Mouse (Mus musculus): ENCODE data around the gene Hist1h4h. TPM values are rescaled to one million over a fixed set of nuclear protein-coding genes. Genes with fewer than 3 reads are reported as not detected.

Gene Hist1h4h
- total RNA-seq, 2 experiments from 2014 or later = 1,227 to 1,327 TPM

DNA sequence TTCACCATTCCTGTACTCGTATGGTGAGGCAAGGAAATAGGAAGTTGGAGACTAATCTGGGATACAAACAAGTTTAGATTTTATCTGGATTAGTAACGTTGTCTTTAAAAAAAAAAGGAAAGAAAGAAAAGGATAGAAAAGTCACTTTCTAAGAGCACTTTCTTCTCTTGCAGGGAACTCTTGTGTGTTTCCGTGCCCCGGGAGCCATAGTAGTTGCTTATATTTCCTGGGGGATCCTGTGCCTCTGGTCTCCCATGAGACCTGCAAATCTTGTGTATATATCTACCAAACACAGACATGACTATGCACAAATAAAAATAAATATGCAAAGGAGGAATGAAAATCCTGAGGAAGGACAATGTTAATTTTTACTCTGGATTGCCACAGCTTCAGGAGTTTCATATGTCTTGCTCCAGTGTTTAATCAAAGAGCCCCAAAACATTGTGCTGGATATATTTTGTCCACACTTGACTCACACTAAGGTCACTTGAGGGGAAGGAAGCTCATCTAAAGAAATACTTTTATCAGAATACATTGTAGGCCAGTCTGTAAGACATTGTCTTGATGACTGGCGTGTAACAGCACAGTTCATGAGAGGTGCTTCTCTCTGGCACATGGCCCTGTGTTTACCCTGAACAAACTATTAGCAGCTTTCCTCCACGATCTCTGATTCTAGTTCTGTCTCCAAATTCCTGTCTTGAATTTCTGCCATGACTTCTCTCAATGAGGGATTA, 46.2 kb downstream of the Hist1h4h start:
- no peak for DNase-seq

DNA sequence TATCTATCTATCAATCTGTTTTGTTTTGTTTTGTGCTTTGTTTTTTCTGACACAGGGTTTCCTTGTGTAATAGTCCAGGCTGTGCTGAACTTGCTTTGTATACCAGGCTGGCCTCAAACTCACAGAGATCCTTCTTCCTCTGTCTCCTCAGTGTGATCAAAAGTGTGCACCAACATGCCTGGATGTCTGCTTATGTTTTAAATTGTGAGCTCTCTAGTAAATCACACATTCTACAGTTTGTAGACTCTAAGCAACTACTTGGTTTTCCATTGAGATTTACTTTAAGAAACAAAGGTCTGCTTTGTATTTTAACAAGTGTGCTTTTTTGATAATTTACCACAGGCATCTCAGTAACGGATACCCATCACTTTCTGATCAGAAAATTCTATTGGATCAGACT, 47.0 kb downstream of the Hist1h4h start:
- no peak for DNase-seq

Small RNAs within 50 kb of the gene (microRNA-seq; reads per million reads assigned to microRNA genes)
- gene Gm44297 = 0 reads per million in 2 experiments
- gene Gm44359 = 0 reads per million in 2 experiments
- gene Gm44394 = 0 reads per million in 2 experiments
- gene n-TStga1 = 0.20 to 2.8 reads per million in 2 experiments

Other genes with a start within 250 kb of the Hist1h4h start
- 10 to 100 TPM; 17.6 to 23.5 TPM for gene Zfp322a, start 161.8 kb upstream of the Hist1h4h start, total RNA-seq (2021)
- 1 to 10 TPM; 5.0 to 5.6 TPM for gene Abt1, start 107.2 kb upstream of the Hist1h4h start, total RNA-seq (2021)
- gene Btn1a1, start 65.1 kb upstream of the Hist1h4h start, total RNA-seq (2021) = under 1 TPM; 0.11 to 0.24 TPM
- not detected for gene Btn2a2, start 42.2 kb upstream of the Hist1h4h start, total RNA-seq (2021)
- 100 to 1,000 TPM; 480 to 499 TPM for gene Hist1h2af, start 2.9 kb downstream of the Hist1h4h start, total RNA-seq (2021)
- 100 to 1,000 TPM; 165 to 172 TPM for gene Hist1h3g, start 4.4 kb downstream of the Hist1h4h start, total RNA-seq (2021)
- gene Hist1h2bh, start 12.3 kb downstream of the Hist1h4h start, total RNA-seq (2021) = 10 to 100 TPM; 23.5 to 23.8 TPM
- gene Hist1h3f, start 13.0 kb downstream of the Hist1h4h start, total RNA-seq (2021) = 100 to 1,000 TPM; 121 to 128 TPM
- gene Hist1h4f, start 20.6 kb downstream of the Hist1h4h start, total RNA-seq (2021) = 100 to 1,000 TPM; 802 to 855 TPM
- 10 to 100 TPM; 40.0 to 43.0 TPM for gene Hist1h1d, start 22.2 kb downstream of the Hist1h4h start, total RNA-seq (2021)
- gene Hist1h3e, start 31.3 kb downstream of the Hist1h4h start, total RNA-seq (2021) = 100 to 1,000 TPM; 299 to 323 TPM
- gene Hist1h2ae, start 40.2 kb downstream of the Hist1h4h start, total RNA-seq (2021) = 10 to 100 TPM; 77.0 to 85.3 TPM
- 100 to 1,000 TPM; 624 to 645 TPM for gene Hist1h2bg, start 40.3 kb downstream of the Hist1h4h start, total RNA-seq (2021)
- 100 to 1,000 TPM; 278 to 296 TPM for gene Hist1h2bf, start 43.1 kb downstream of the Hist1h4h start, total RNA-seq (2021)
- 10 to 100 TPM; 62.5 to 79.1 TPM for gene Hist1h2ad, start 43.3 kb downstream of the Hist1h4h start, total RNA-seq (2021)
- gene Hist1h3d, start 44.7 kb downstream of the Hist1h4h start, total RNA-seq (2021) = 10 to 100 TPM; 52.4 to 58.7 TPM
- 100 to 1,000 TPM; 322 to 324 TPM for gene Hist1h4d, start 50.5 kb downstream of the Hist1h4h start, total RNA-seq (2021)
- gene Hist1h2be, start 90.1 kb downstream of the Hist1h4h start, total RNA-seq (2021) = 10 to 100 TPM; 38.8 to 42.2 TPM
- 100 to 1,000 TPM; 269 to 306 TPM for gene Hist1h1e, start 91.5 kb downstream of the Hist1h4h start, total RNA-seq (2021)
- gene Hist1h2ac, start 152.9 kb downstream of the Hist1h4h start, total RNA-seq (2021) = 10 to 100 TPM; 11.4 to 11.7 TPM
- 10 to 100 TPM; 44.8 to 56.0 TPM for gene Hist1h2bc, start 153.1 kb downstream of the Hist1h4h start, total RNA-seq (2021)
- 1 to 10 TPM; 1.6 to 1.8 TPM for gene Hist1h1t, start 164.8 kb downstream of the Hist1h4h start, total RNA-seq (2021)
- gene Hist1h4c, start 167.4 kb downstream of the Hist1h4h start, total RNA-seq (2021) = 100 to 1,000 TPM; 167 to 175 TPM
- 10 to 100 TPM; 19.7 to 21.0 TPM for gene Hfe, start 179.8 kb downstream of the Hist1h4h start, total RNA-seq (2021)
- gene Hist1h1c, start 207.8 kb downstream of the Hist1h4h start, total RNA-seq (2021) = 100 to 1,000 TPM; 472 to 511 TPM
- gene Hist1h3c, start 214.6 kb downstream of the Hist1h4h start, total RNA-seq (2021) = 100 to 1,000 TPM; 252 to 264 TPM
- 100 to 1,000 TPM; 281 to 294 TPM for gene Hist1h2bb, start 215.7 kb downstream of the Hist1h4h start, total RNA-seq (2021)
- 100 to 1,000 TPM; 424 to 425 TPM for gene Hist1h2ab, start 220.1 kb downstream of the Hist1h4h start, total RNA-seq (2021)
- 100 to 1,000 TPM; 568 to 625 TPM for gene Hist1h3b, start 221.2 kb downstream of the Hist1h4h start, total RNA-seq (2021)
- 100 to 1,000 TPM; 312 to 320 TPM for gene Hist1h4b, start 226.0 kb downstream of the Hist1h4h start, total RNA-seq (2021)
- gene Hist1h4a, start 230.2 kb downstream of the Hist1h4h start, total RNA-seq (2021) = 100 to 1,000 TPM; 433 to 442 TPM
- 100 to 1,000 TPM; 440 to 473 TPM for gene Hist1h3a, start 231.3 kb downstream of the Hist1h4h start, total RNA-seq (2021)
- 100 to 1,000 TPM; 219 to 236 TPM for gene Hist1h1a, start 232.6 kb downstream of the Hist1h4h start, total RNA-seq (2021)
- gene Trim38, start 238.9 kb downstream of the Hist1h4h start, total RNA-seq (2021) = not detected